Mouse (Mus musculus): ENCODE results near the gene Gipc3.

The Gipc3 gene

DNA sequence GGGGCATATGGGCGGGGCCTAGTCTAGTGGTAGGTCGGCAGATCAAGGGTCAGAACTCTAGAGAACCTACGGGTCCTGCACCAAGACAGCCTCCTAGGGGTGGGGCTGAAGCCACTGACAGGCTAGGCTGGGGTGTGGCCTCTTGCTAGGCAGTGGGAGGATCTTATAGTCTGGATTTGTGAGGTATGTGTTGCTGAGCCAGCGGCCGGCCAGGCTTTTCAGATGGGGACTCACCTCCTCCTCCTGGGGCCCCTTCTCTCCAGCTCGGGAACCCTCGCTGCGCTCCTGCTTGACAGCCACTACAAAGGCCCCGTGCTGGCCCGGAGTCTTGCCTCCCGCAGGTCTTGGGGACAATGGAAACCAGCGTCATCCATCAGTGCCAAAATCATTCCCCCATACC is 6.1 kb upstream of the Gipc3 start:
- DNase-seq (ENCODE audit: low read depth, low spot score), result peak; percentile 95

- DNase-seq (ENCODE audit: low read depth, low spot score), result peak; percentile 93
Measured at GRCm38 (mm10) chr10:81346453-81347067, 3.5 kb upstream of the Gipc3 start.

- no peak for DNase-seq (ENCODE audit: low read depth, low spot score)
Measured at GRCm38 (mm10) chr10:81345162-81345534, 2.1 kb upstream of the Gipc3 start.

GRCm38 (mm10) chr10:81344421-81345161 is 1.5 kb upstream of the Gipc3 start:
- DNase-seq (ENCODE audit: low read depth, low spot score), result no peak

GRCm38 (mm10) chr10:81341333-81341949 is 1.6 kb downstream of the Gipc3 start:
- peak; percentile 80 for DNase-seq (ENCODE audit: low read depth, low spot score)

DNA sequence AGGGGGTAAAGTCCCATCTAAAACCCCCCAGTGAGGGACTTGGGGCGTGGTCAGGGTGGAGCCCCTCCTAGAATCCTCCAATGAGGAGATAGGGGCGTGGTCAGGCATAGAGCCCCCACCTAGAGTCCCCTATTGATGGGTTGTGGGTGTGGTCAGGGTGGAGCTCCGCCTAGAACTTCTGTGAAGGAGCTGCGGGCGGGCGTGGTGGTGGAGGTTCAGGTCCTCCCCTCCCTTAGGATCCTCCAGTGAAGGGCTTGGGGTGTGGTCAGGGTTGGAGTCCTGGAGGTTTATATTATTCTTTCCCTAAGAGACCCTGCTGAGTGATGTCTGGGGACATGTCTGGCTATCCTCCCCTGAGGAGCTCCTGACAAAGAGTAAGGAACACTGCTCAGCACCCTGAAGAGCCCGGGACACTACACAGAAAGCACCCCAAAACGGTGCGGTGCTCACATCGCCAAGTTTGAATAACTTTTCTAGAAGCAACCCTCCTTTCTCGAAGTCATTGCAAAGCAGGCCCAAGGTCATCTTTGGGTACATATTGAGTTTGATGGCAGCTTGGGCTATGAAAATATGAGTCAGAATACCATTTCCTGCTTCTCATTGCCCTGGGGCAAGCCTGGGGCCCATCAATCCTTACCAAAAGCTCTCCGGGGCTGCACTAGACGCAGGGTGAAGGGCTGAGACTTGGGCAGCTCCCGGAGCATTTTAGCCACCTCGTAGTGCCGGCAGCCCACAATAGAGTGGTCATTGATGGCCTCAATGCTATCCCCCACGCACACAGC is 2.3 kb downstream of the Gipc3 start:
- DNase-seq (ENCODE audit: low read depth, low spot score), result peak; percentile 94

GRCm38 (mm10) chr10:81336558-81336957 is 6.5 kb downstream of the Gipc3 start:
- DNase-seq (ENCODE audit: low read depth, low spot score), result no peak

DNA sequence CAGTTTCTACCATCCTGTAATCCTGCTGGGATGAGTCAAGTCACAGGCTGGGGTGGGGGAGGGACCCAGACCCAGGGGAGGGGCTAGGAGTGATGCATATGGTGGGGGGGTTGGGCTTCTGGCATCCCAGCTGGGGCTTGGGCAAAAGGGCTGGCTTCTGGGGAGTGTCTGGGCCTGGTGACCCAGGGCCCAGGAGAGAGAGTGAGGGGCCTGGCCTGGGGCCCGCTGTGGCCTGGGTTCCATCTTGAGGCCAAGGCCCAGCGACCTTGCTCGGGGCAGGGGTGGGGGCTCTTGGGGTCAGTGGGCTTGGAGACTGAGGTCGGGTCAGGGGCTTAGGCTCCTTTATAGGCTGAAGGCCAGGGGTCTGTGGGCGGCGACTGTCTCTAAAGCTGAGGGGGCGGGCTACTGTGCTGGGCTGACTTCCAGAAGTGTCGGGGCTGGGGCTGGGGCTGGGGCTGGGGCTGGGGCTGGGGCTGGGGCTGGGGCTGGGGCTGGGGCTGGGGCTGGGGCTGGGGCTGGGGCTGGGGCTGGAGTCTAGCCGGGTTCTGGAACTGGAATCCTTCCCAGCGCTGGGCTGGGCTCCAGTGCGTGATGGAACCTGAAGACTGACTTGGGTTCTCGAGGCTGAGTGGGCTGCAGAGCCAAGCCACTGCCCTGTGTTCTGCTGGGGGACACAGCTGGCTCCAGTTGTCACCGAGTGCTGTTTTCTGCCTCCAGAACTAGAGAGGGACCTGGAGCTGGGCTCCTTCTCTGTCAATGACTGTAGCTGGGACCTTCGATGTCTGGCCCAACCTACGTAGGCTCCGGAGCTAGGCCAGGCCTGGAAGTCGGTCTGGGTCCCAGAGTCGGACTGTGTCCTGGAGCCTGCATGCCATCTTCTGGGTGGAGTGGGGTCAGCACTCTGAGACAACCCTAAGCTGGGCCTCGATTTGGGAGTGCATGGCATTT is 7.4 kb downstream of the Gipc3 start:
- peak; percentile 58 for DNase-seq (ENCODE audit: low read depth, low spot score)

DNA sequence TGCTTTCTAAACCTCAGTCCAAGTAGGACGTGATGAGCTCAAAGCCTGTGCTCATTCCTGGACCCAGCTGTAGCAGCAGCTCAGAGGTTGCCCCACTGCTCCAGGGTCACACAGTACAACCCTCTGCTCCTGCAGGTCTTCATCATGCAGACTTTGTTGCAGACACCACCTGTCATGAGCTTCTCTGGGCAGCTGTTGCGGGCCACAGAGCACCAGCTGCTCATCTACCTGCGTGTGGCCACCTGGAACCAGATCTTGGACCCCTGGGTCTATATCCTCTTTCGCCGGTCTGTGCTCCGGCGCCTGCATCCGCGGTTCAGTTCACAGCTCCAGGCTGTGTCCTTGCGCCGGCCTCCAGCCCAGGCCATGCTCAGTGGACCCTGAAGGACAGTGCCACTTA is 8.7 kb downstream of the Gipc3 start:
- no peak for DNase-seq (ENCODE audit: low read depth, low spot score)

DNA sequence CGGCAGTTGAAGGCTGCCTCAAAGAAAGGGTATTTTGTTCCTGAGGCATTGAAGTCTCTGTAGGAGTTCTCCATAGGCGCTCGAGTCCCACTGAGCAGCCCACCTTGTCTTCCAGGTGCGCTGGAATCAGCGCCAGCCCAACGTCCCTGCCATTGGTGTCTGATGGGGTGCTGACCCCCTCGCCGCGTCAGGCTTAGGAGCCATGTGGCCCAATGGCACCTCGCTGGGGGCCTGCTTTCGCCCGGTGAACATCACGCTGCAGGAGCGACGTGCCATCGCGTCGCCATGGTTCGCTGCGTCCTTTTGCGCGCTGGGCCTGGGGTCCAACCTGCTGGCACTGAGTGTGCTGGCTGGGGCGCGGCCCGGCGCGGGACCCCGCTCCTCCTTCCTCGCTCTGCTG is 10.8 kb downstream of the Gipc3 start:
- DNase-seq (ENCODE audit: low read depth, low spot score), result no peak

GRCm38 (mm10) chr10:81330007-81330406 is 13.1 kb downstream of the Gipc3 start:
- DNase-seq (ENCODE audit: low read depth, low spot score), result no peak

- no peak for DNase-seq (ENCODE audit: low read depth, low spot score)
Measured at GRCm38 (mm10) chr10:81329194-81329975, 13.7 kb downstream of the Gipc3 start.

DNA sequence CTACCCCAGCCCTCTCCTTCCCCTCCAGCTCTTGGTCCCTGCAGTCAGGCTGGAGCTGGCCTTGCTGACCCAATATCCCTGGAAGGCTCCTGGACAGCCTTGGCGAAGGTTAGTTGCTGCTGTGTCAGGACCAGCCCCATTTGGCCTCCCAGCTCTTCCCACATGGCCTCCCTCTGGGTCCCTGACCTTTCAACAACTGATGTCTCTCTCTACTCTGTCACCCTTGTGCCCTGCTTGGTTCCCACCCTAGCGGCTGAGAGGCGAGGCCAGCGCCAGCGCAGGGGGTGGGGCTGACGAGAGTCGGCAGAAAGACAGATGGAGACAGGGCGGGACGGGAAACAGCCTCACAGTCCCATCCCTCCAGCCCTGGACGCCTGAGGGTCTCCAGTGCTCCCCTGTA is 14.7 kb downstream of the Gipc3 start, which contains the start of gene Tbxa2r:
TSS of gene Tbxa2r (plus strand) at position 346 of the 400 bp plus-strand sequence.
- no peak for DNase-seq (ENCODE audit: low read depth, low spot score)

DNA sequence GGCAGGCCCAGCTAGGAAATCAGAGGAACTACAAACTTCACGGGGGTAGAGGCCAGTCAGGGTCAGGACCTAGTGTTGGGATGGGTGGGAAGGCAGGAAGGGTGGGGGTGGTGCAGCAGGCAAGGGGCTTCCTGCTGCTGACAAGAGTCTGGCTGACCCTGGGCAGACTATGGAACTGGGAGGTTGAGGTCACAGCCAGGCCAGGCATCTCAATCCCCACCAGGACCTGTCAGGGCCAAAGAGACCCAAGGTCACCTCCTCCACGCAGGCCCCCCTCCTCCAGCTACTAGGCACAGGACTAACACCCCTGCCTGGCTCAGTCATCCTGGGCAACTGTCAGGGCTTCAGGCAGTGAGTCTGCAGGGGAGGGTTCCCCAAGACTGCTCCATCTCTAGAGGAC is 15.1 kb downstream of the Gipc3 start:
- DNase-seq (ENCODE audit: low read depth, low spot score), result no peak

DNA sequence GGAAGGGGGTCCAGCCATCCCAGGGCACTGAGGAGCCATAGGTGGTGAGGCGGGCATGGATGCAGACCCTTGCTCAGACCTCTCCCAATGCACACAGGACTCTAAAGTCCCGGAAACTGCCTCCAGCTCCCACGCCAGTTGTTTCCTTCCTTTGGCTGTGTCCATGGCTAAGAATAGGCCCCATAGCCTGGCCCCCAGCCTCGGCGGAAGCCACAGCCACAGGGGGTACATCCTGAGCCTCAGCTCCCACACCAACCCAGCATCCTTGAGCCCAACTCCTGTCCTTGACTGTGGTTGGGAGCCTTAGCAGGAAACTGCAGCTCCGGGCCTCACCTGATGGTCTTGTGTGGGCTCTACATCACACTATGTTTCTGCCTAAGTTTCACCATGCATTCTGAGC is 16.2 kb downstream of the Gipc3 start:
- no peak for DNase-seq (ENCODE audit: low read depth, low spot score)

GRCm38 (mm10) chr10:81325781-81326180 is 17.3 kb downstream of the Gipc3 start:
- no peak for DNase-seq (ENCODE audit: low read depth, low spot score)

- DNase-seq (ENCODE audit: low read depth, low spot score), result no peak
Measured at GRCm38 (mm10) chr10:81325176-81325575, 17.9 kb downstream of the Gipc3 start.

GRCm38 (mm10) chr10:81323791-81324530 is 19.1 kb downstream of the Gipc3 start:
- no peak for DNase-seq (ENCODE audit: low read depth, low spot score)

DNA sequence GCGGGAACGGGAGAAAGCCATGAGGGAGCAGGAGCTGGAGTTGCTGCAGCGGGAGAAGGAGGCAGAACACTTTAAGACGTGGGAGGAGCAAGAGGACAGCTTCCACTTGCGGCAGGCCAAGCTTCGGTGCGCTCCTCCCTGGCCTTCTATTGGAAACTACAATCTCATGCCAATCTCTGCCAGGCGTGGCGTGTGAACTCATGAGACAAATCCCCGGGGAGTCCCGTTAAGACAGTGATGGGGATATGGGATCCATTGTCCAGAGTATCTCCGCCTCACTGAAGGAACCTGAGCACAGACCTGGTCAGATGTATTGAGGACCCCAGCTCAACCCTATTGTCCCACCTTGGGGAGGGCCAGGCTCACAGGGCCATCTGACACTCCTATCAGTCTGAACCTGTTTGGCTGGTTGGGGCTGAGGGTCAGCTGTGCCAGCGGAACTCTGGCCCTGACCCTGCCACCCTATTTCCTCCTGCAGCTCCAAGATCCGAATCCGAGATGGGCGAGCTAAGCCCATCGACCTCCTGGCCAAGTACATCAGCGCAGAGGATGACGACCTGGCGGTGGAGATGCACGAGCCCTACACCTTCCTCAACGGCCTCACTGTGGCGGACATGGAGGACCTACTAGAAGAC is 19.8 kb downstream of the Gipc3 start:
- DNase-seq (ENCODE audit: low read depth, low spot score), result no peak
